Mouse (Mus musculus) bone marrow, adult 2 months (tissue): ENCODE data around the gene Dnajc1. TPM values are rescaled to one million over a fixed set of nuclear protein-coding genes. Genes with fewer than 3 reads are reported as not detected.

Source experiments
- H3K27ac ChIP-seq: fragments of 200-500 bp; 2 replicates; pipeline ENCODE4 v1.5.1; 2012; ENCODE audit warnings: low read depth, mild to moderate bottlenecking, control low read depth, inconsistent platforms, low read length; ENCODE audit not compliant: control insufficient read depth, poor library complexity, insufficient read depth
- H3K4me1 ChIP-seq: fragments of 200-500 bp; 2 replicates; pipeline ENCODE4 v1.6.1; 2011; ENCODE audit warnings: low read length; ENCODE audit not compliant: control insufficient read depth, insufficient read depth
- H3K4me3 ChIP-seq: fragments of 200-500 bp; replicated peaks from 2 replicates; pipeline ENCODE3; 2011; ENCODE audit warnings: mild to moderate bottlenecking, low read depth, low read length, control low read depth; ENCODE audit not compliant: control insufficient read depth
- CTCF ChIP-seq: fragments of 200-500 bp; IDR thresholded peaks from 2 replicates; pipeline ENCODE4 v1.5.1; 2011; ENCODE audit warnings: low read length, control low read depth; ENCODE audit not compliant: control insufficient read depth, insufficient read depth
- POLR2A ChIP-seq: fragments of 200-500 bp; IDR thresholded peaks from 2 replicates; pipeline ENCODE4 v1.6.1; 2011; ENCODE audit warnings: low read depth, mild to moderate bottlenecking, control low read depth, low read length, borderline replicate concordance; ENCODE audit not compliant: control insufficient read depth
- WGBS: fragments of 180-500 bp; shearing (Covaris S2); methylation state at CpG from one replicate; pipeline ENCODE4 v1.1.7; 2018; 5-methylcytosine and 5-hydroxymethylcytosine counted together
- polyA plus RNA-seq: library from polyadenylated mRNA; stranded (reverse); fragments of >200 nt; gene quantifications from 2 replicates; pipeline ENCODE4 v1.2.4, GENCODE M21; 2011; ENCODE audit warnings: low replicate concordance; ENCODE audit not compliant: missing spikeins, insufficient read depth, insufficient read length

The Dnajc1 gene
- polyA plus RNA-seq, 1 experiment, result 9.6 TPM

DNA sequence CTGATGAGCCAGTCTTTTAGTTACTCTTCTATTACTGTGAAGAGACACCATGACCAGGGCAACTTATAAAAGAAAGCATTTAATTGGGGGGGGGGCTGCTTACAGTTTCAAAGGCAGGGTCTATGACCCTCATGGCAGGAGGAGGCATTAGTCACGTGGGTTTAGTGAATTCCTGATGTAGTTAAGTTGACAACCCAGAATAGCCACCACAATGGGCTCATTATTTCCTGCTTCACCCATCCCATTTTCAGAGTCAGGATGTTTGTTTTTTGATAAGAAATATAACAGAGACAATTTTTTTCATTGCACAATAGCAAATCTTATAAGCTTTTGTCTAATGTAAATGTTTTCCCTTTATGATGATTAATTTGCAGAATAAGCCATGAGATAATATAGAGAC is 217.4 kb downstream of the Dnajc1 start:
- no peak overlapping the region for H3K4me3 ChIP-seq
- WGBS, result 68% methylated on average over 1 of the region's 1 CpGs

DNA sequence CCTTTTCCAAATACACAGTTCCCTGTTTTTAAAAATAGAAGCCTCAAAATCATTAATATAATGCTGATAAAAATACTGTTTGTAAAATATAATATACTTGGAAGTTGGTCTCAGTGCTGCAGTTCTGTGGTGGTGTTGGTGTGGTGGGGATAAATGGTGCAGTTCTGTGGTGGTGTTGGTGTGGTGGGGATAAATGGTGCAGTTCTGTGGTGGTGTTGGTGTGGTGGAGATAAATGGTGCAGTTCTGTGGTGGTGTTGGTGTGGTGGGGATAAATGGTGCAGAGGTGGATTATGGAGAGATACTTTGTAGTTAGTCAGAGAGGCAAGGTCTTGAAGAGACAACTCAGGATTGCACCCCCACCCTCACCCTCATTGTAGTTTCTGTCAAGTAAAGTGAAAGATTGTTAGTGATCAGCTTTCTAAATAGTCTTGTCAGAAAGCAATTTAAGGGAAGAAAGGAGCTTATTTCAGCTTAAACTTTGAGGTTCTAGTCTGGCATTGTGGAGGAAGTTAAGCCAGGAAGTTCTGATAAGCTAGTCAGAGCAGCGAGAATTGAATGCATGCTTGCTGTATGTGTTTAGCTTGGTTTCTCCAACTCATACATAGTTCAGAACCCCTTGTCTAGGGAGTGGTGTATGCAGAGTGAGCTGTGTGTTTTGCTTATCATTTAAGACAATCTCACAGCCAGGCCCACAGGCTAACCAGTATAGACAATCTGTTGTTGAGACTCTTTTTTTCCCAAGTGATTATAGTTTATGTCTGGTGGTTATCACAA is 223.3 kb downstream of the Dnajc1 start:
- Histone ChIP-seq H3K4me3 (no peak overlapping the region), H3K4me1 (no peaks in the 10 kb centered on the region), H3K27ac (no peak overlapping the region)
- 34% methylated on average over 1 of the region's 1 CpGs for WGBS
- TF ChIP-seq CTCF, result no peak
- TF ChIP-seq POLR2A, result no peak

More for the DNA sequence above, 217.4 kb downstream of the Dnajc1 start:
- TF ChIP-seq CTCF (no peak), POLR2A (no peak)
- no peak overlapping the region for H3K27ac ChIP-seq
- H3K4me1 ChIP-seq, result no peaks in the 10 kb centered on the region

DNA sequence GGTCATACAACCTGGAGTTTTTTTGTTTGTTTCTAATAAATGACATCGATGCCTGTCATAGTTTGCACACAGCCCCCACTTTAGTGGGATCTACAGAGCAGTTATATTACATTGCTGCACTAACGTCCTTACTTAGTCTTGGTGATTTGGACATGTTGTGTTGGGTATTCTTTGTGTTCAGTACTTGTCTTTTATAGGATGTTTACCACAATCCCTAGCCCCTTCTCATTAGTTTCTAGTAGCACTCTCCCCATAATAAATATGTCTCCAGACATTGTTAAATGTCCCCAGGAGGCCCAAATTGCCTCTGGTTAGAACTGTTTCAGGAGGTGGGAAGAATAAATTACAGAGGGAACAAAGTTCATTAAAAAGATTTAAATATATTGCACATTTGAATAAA is 227.1 kb downstream of the Dnajc1 start:
- 96% methylated on average over 2 of the region's 2 CpGs for WGBS
- TF ChIP-seq POLR2A, result no peak
- no peak for TF ChIP-seq CTCF

GRCm38 (mm10) chr2:18160992-18161391 is 231.6 kb downstream of the Dnajc1 start:
- WGBS, result 94% methylated on average over 5 of the region's 5 CpGs

More for the DNA sequence above, 227.1 kb downstream of the Dnajc1 start:
- H3K4me1 ChIP-seq, result no peaks in the 10 kb centered on the region
- H3K27ac ChIP-seq, result no peak overlapping the region
- H3K4me3 ChIP-seq, result no peak overlapping the region

GRCm38 (mm10) chr2:18159426-18159825 is 233.2 kb downstream of the Dnajc1 start:
- WGBS, result 83% methylated on average over 3 of the region's 3 CpGs
- no peak overlapping the region for H3K4me3 ChIP-seq
- no peak for TF ChIP-seq CTCF
- TF ChIP-seq POLR2A, result no peak

More at GRCm38 (mm10) chr2:18160992-18161391, 231.6 kb downstream of the Dnajc1 start:
- H3K4me3 ChIP-seq, result no peak overlapping the region
- H3K4me1 ChIP-seq, result no peaks in the 10 kb centered on the region
- no peak overlapping the region for H3K27ac ChIP-seq
- TF ChIP-seq POLR2A (no peak), CTCF (no peak)

GRCm38 (mm10) chr2:18156131-18156530 is 236.5 kb downstream of the Dnajc1 start:
- 87% methylated on average over 3 of the region's 3 CpGs for WGBS
- Histone ChIP-seq H3K27ac (no peak overlapping the region), H3K4me1 (no peaks in the 10 kb centered on the region), H3K4me3 (no peak overlapping the region)
- no peak for TF ChIP-seq POLR2A
- no peak for TF ChIP-seq CTCF

More at GRCm38 (mm10) chr2:18159426-18159825, 233.2 kb downstream of the Dnajc1 start:
- H3K27ac ChIP-seq, result no peak overlapping the region
- H3K4me1 ChIP-seq, result no peaks in the 10 kb centered on the region
